Mouse (Mus musculus) testis, adult 2 months (tissue): ENCODE measurements at regions not wholly inside any gene's neighbourhood (a gene's known extent, or its start where the extent isn't known, plus 50 kb on each side); places are given as distances from the start of the nearest gene placed in this dataset.

ENCODE experiments used
- CTCF ChIP-seq: fragments of 200-500 bp; IDR thresholded peaks from 2 replicates; pipeline ENCODE4 v1.5.1; 2012; ENCODE audit warnings: low read depth, mild to moderate bottlenecking, inconsistent platforms, low read length, moderate library complexity; ENCODE audit not compliant: control insufficient read depth, insufficient read depth, insufficient replicate concordance
- POLR2A ChIP-seq: fragments of 200-500 bp; IDR thresholded peaks from 2 replicates; pipeline ENCODE4 v1.6.1; 2012; ENCODE audit warnings: low read depth, mild to moderate bottlenecking, inconsistent platforms, low read length, moderate library complexity; ENCODE audit not compliant: control insufficient read depth

DNA sequence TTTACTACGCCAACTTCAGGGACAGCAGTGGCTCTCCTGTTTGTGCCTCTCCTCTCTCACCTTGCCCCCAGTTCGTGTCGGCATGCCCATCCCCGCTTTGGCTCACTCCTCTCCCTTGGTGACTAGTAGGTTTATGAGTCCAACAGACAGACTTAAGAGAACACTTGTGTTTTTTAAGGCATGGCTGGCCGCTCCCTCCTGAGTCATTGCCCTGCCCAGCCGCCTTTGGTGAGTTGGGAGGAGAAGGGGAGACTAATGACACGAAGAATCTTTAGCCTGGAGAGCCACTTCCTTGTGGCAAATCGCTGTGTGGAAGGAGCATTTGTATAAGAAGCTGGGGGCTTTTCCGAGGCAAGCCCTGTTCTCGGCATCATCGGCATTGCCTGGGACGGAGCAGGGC is 79.8 kb upstream of the Dlx2 start:
- no peak for TF ChIP-seq POLR2A
- TF ChIP-seq CTCF = no peak
